Mouse (Mus musculus) forebrain, embryonic 15.5 days (tissue): ENCODE results near the gene Phactr2. TPM values are rescaled to one million over a fixed set of nuclear protein-coding genes. Genes with fewer than 3 reads are reported as not detected.
"Not testable (repeated sequence)": the region's sequence is repeated elsewhere in the genome, so short reads cannot be mapped to it uniquely, and the experiment has no call there.

Experiments
- ATAC-seq: fragments of 200-750 bp; cut with Nextera tagmentation; replicated peaks from 2 replicates; pipeline ENCODE4 v1.8.0; 2017; ENCODE audit warnings: mild to moderate bottlenecking, moderate TSS enrichment, moderate library complexity
- H3K27ac ChIP-seq: fragments of 300-500 bp; sonication (generic); replicated peaks from 2 replicates; pipeline ENCODE4 v1.5.1; 2015; ENCODE audit warnings: mild to moderate bottlenecking, inconsistent platforms
- H3K27me3 ChIP-seq: fragments of 300-500 bp; sonication (generic); 2 replicates; pipeline ENCODE4 v1.6.1; 2015; ENCODE audit warnings: inconsistent platforms
- H3K36me3 ChIP-seq: fragments of 300-500 bp; sonication (generic); 2 replicates; pipeline ENCODE4 v1.6.1; 2015; ENCODE audit warnings: mild to moderate bottlenecking, inconsistent platforms
- H3K4me1 ChIP-seq: fragments of 300-500 bp; sonication (generic); 2 replicates; pipeline ENCODE4 v1.6.1; 2015; ENCODE audit warnings: inconsistent platforms
- H3K4me2 ChIP-seq: fragments of 300-500 bp; sonication (generic); replicated peaks from 2 replicates; pipeline ENCODE4 v1.6.1; 2015; ENCODE audit warnings: mild to moderate bottlenecking, inconsistent platforms
- H3K4me3 ChIP-seq: fragments of 300-500 bp; sonication (generic); 2 replicates; pipeline ENCODE4 v1.5.1; 2015; ENCODE audit warnings: mild to moderate bottlenecking, inconsistent platforms
- H3K9ac ChIP-seq: fragments of 300-500 bp; sonication (generic); replicated peaks from 2 replicates; pipeline ENCODE4 v1.6.1; 2015; ENCODE audit warnings: mild to moderate bottlenecking, inconsistent platforms
- H3K9me3 ChIP-seq: fragments of 300-500 bp; sonication (generic); 2 replicates; pipeline ENCODE4 v1.6.1; 2016; ENCODE audit warnings: inconsistent platforms
- WGBS: fragments of 180-500 bp; shearing (Covaris S2); methylation state at CpG from one replicate; pipeline ENCODE4 v1.1.7; 2015; ENCODE audit warnings: mixed read lengths; 5-methylcytosine and 5-hydroxymethylcytosine counted together
- polyA plus RNA-seq: library from polyadenylated mRNA; unstranded; fragments of >200 nt; fragmentation: Nextera tagmentation; extraction: Ambion mirVana; gene quantifications from 2 replicates; pipeline ENCODE4 v1.2.1, GENCODE M21; 2015

Gene Phactr2
- polyA plus RNA-seq, 1 experiment from 2014 or later = 8.4 TPM

DNA sequence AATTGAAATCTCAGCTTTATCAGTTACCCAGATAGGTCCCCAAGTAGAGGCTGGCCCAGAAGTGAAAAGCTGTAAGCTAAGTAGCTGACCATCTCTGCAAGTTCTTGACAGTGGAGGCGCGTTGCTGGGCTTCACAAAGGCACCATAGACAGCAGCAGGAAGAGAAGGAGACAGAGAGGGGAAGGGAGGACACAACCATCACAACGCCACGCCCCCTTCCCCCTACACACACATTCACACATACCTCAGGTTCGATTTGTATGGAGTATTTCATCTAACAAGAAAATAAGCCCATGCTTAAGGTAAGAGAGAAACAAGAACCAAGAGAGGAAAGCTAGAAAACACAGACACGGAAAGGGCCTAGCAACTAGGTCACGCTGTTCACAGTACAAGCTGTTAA lies 909 bp upstream of the Phactr2 start:
- Histone ChIP-seq H3K4me1 (peaks cover 12% of the 10 kb centered on the region), H3K36me3 (no peaks in the 10 kb centered on the region), H3K9me3 (no peaks in the 10 kb centered on the region), H3K27ac (no peak overlapping the region), H3K27me3 (0 out of 2 replicates have a peak, but pooled peaks cover 11% of the 10 kb centered on the region), H3K9ac (no peak overlapping the region), H3K4me2 (no peak overlapping the region), H3K4me3 (no peak overlapping the region)
- ATAC-seq = 0 out of 2 replicates have a peak, but pooled peaks have one; percentile 30
- WGBS = 40% methylated on average over 7 of the region's 7 CpGs

DNA sequence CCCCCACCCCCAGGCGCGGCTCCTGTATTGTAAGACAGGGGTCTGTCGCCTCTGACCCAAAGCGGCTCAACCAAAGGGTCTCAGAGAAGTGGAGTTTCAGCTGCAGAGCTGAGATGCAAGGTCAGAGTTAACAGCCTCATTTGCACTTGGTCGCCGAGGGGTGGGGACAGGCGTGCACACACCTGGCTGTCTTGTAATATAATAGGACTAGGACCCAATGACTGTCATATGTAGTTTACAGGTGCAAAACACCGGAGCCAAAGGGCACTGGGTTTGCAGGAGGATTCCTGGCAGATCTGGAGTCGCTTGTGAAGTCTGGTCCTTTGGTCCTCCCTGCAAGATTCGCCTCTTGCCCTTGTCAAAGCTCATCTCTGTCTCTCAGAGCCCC lies 350 bp upstream of the Phactr2 start:
- H3K9ac ChIP-seq = peak overlapping the region; percentile 48
- WGBS = 8% methylated on average over 10 of the region's 10 CpGs
- H3K4me3 ChIP-seq = peak overlapping the region; percentile 57
- peaks cover 12% of the 10 kb centered on the region for H3K4me1 ChIP-seq
- no peaks in the 10 kb centered on the region for H3K9me3 ChIP-seq
- H3K27me3 ChIP-seq = 0 out of 2 replicates have a peak, but pooled peaks cover 11% of the 10 kb centered on the region
- H3K27ac ChIP-seq = no peak overlapping the region
- peak overlapping the region; percentile 100 for H3K4me2 ChIP-seq
- no peaks in the 10 kb centered on the region for H3K36me3 ChIP-seq
- peak; percentile 39 for ATAC-seq

DNA sequence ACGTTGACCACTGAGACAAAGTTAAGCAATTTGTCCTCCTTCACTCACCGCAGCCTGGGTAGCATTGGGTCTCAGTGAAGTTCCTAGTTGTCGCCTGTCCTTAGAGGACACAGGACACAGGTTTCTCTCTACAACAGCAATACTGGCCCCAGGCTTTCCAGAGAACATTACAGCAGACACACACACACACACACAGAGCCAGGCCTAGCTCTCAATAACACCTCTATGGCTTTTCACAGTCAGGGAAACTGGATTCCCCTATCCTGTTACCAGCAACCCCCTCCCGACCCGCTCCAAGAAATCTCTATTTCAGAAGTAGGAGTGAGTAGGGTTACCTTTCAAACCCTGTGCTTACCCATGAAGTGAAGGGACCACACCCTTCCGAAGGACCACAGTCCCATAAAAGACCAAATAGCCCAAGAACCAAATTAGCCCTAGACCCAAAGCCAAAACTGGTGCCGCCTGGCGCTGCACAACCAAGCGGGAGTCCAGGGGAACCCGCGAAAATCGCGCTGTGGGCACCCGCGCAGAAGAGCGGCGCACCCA lies 852 bp downstream of the Phactr2 start:
- Histone ChIP-seq H3K4me2 (peak overlapping the region; percentile 100), H3K36me3 (no peaks in the 10 kb centered on the region), H3K27me3 (0 out of 2 replicates have a peak, but pooled peaks cover 11% of the 10 kb centered on the region), H3K9me3 (no peaks in the 10 kb centered on the region), H3K27ac (no peak overlapping the region), H3K9ac (peak overlapping the region; percentile 48), H3K4me1 (peaks cover 12% of the 10 kb centered on the region), H3K4me3 (peak overlapping the region; percentile 57)
- WGBS = 15% methylated on average over 17 of the region's 17 CpGs
- no peak for ATAC-seq

DNA sequence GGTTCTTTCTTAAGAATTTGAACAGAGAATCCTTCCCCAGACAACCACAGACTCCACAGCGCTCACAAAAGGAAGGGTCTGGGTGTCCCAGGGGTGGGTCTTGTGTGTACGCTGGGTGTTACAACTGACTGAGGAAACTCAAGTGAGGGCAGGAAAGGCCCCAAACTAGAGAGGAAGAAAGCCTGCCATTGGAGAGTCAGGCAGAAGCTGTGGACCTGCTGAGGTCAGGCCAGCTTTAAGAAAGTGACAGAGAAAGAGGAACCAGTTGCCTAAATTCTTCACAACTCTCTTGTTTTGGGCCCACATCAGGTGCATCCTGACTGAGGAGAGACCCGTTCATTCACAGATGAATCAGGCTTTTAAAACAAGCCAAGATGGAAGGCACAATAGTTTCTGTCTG lies 4.0 kb downstream of the Phactr2 start:
- H3K4me3 ChIP-seq = no peak overlapping the region
- H3K27me3 ChIP-seq = 0 out of 2 replicates have a peak, but pooled peaks cover 11% of the 10 kb centered on the region
- WGBS = 85% methylated on average over 3 of the region's 3 CpGs
- H3K4me2 ChIP-seq = no peak overlapping the region
- H3K4me1 ChIP-seq = peaks cover 12% of the 10 kb centered on the region
- H3K36me3 ChIP-seq = no peaks in the 10 kb centered on the region
- H3K9me3 ChIP-seq = no peaks in the 10 kb centered on the region
- H3K9ac ChIP-seq = no peak overlapping the region
- ATAC-seq = no peak
- no peak overlapping the region for H3K27ac ChIP-seq

DNA sequence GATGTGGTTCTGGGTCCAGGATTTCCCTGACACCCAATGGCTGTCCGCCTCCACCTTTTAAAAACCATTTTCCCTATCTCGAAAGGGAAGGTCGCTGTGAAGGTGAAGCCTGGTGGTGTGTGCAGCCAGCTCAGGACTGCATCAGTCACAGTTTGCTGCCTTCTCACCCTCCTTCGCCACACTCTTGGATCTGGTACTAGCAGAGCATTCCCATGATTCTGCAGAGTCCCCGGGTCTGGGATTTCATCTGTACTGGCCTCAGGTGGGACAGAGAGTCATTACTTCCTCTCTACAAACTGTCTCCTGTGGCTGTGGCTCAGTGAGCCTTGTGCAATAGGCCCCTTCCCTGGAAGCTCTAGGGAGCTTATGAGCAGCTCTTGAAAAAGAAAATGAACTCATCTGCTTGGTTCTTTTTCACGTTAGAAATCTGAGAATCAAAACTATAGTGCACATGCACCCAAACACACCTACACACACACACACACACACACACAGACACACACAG lies 6.1 kb downstream of the Phactr2 start:
- H3K4me3 ChIP-seq, H3K4me1 ChIP-seq, ATAC-seq, H3K4me2 ChIP-seq, H3K36me3 ChIP-seq, H3K27ac ChIP-seq, H3K9ac ChIP-seq, H3K27me3 ChIP-seq, H3K9me3 ChIP-seq: not testable (repeated sequence)
- whole genome bisulfite sequencing = 89% methylated on average over 6 of the region's 6 CpGs

DNA sequence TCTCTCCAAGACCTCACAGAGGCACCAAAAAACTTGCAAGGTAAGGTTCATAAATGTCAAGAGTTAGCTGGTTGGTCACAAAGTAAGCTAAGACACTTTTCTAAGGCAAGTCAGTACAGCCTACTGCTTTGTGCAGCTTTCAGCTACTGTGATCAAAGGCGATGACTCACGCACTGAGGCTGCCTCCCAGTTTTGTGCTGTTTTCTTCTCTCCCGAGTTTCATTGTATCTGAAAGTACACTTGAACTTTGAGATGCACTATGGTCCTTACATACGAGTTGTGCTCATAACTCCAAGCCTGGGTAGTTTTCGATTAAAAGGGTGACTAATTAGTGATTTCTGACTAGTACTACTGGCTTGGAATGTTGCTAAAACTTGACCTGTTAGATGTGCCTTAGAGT lies 7.3 kb downstream of the Phactr2 start:
- Histone ChIP-seq H3K27me3 (no peaks in the 10 kb centered on the region), H3K9me3 (no peaks in the 10 kb centered on the region), H3K4me1 (no peaks in the 10 kb centered on the region), H3K9ac (no peak overlapping the region), H3K4me2 (no peak overlapping the region), H3K27ac (no peak overlapping the region), H3K4me3 (no peak overlapping the region), H3K36me3 (no peaks in the 10 kb centered on the region)
- ATAC-seq = no peak
- WGBS = 64% methylated on average over 5 of the region's 5 CpGs

DNA sequence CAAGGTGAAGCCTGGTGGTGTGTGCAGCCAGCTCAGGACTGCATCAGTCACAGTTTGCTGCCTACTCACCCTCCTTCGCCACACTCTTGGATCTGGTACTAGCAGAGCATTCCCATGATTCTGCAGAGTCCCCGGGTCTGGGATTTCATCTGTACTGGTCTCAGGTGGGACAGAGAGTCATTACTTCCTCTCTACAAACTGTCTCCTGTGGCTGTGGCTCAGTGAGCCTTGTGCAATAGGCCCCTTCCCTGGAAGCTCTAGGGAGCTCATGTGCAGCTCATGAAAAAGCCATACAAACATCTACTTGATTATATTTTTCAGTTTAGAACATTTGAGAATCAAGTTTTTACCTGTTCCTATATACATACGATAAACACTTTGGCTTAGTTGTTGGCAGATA lies 9.9 kb downstream of the Phactr2 start:
- H3K4me3 ChIP-seq, H3K4me1 ChIP-seq, H3K9ac ChIP-seq, H3K9me3 ChIP-seq, H3K36me3 ChIP-seq, H3K4me2 ChIP-seq, H3K27me3 ChIP-seq, H3K27ac ChIP-seq, ATAC-seq: not testable (repeated sequence)
- 91% methylated on average over 3 of the region's 3 CpGs for WGBS

DNA sequence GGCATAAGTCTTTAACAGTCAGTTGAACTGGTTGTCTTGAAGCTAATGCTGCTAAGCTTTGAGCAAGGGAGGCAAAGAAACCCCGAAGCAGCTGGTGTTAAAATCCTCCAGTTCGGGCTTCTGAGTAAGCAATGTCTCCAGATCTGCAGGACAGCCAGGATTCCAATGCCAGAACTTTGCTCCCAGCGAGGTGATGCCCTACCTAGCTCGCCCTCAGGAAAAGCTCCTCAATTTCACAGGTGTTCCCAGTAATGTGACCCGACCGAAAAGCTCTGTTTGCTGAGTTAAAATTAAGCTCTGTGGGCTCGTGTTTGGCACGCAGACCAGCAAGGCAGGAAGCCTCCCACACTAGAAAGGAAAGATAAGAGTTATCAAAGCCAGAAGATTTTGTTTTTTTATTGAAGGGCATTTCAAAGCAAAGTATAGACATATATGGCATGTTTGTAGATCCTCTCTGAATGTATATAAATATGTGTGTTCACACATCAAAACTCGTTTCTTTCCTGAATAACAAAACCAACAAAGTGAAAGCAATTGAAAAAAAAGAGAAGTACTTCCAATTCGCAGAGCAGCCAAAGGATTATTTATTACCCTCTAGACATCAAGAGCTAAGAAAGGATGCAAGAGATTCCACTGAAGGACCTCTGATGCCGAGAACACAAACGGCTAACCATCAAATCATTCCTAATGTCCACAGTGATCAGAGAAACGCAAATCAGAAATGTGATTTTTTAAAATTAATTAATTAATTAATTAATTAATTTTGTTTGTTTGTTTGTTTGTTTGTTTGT lies 20.8 kb downstream of the Phactr2 start:
- Histone ChIP-seq H3K9me3 (no peaks in the 10 kb centered on the region), H3K9ac (no peak overlapping the region), H3K36me3 (no peaks in the 10 kb centered on the region), H3K27ac (no peak overlapping the region), H3K27me3 (no peaks in the 10 kb centered on the region), H3K4me2 (no peak overlapping the region), H3K4me1 (no peaks in the 10 kb centered on the region), H3K4me3 (no peak overlapping the region)
- no peak for ATAC-seq
- 87% methylated on average over 13 of the region's 13 CpGs for WGBS

DNA sequence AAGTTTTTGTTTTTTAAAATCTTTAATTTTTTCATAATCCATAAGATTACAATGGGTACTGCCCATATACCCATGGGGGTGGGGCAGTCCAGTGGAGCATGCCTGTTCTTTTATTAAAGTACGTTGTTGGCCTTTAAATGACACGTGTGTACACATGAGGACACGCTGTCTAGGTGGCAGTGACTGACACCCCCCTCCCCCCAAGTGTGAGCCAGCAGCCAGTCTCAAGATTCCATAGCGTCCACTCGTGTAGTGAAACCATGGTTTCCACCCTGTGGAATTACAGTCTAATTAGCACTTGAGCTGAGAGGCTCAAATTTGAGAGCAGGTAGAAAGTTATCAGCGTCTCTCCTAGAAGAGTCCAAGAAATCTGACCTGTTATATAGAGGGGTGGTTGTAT lies 22.6 kb downstream of the Phactr2 start:
- WGBS = 70% methylated on average over 6 of the region's 6 CpGs
- Histone ChIP-seq H3K4me2 (no peak overlapping the region), H3K36me3 (no peaks in the 10 kb centered on the region), H3K9ac (no peak overlapping the region), H3K9me3 (no peaks in the 10 kb centered on the region), H3K4me3 (no peak overlapping the region), H3K4me1 (0 out of 2 replicates have a peak, but pooled peaks cover 3% of the 10 kb centered on the region), H3K27ac (no peak overlapping the region), H3K27me3 (no peaks in the 10 kb centered on the region)
- no peak for ATAC-seq

DNA sequence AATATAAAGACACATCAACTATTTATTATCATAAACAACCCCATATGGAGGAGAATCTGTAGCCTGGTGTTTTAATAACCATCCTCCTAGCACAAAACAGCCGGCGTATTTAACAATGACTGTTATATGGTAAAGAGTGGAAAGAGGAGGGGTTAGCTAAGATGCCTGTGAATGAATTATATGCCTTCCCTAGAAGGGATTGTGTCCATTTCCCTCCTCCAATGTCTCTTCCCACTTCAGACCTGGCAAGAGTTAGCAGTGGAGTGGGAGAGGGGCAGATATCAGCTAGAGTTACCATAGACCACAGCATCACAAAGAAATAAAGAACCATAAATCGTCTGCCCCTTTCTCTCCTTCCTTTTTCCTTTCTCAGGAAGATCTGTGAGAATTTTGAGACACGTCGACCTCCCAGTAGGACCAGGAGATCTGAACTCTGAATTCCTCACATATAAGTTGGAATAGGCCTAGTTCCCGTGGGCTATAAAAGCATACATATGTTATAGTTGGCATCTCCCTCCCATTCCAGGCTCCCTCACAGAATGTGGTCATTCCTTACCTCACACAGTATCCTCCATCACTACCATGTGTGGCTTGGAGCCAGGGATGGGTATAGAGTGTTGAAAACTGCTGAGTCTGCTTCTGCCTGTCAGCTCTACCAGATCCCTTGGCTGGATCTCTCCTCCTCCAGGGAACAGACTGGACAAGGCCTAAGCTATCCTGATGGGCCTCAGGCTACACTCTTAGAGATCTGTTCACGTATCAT lies 25.7 kb downstream of the Phactr2 start:
- ATAC-seq = no peak
- WGBS = 80% methylated on average over 7 of the region's 7 CpGs
- Histone ChIP-seq H3K27me3 (no peaks in the 10 kb centered on the region), H3K9ac (no peak overlapping the region), H3K9me3 (no peaks in the 10 kb centered on the region), H3K4me3 (no peak overlapping the region), H3K4me2 (no peak overlapping the region), H3K27ac (no peak overlapping the region), H3K4me1 (0 out of 2 replicates have a peak, but pooled peaks cover 6% of the 10 kb centered on the region), H3K36me3 (no peaks in the 10 kb centered on the region)

DNA sequence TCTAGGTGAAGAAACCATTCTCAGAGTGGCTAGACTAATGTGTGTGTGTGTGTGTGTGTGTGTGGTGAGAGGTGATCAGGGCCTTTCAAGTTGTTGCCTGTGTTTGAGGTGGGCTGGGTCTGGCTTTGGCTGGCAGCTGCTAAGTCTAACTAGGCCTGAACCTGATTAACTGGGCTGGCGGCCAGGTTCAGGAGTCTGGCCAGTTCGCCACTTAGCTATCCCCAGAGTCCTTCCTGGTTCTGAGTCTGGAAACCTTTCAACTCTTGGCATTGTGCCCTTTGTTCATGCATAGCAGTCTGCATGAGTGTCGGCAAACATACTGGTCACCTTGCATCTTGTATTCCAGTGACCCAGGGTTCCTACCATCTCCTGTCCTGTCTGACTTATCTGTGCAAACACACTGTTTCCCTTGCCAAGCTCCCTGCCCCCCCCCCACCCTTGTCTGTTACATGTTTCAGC lies 27.4 kb downstream of the Phactr2 start:
- no peak overlapping the region for H3K4me3 ChIP-seq
- WGBS = 44% methylated on average over 3 of the region's 3 CpGs

DNA sequence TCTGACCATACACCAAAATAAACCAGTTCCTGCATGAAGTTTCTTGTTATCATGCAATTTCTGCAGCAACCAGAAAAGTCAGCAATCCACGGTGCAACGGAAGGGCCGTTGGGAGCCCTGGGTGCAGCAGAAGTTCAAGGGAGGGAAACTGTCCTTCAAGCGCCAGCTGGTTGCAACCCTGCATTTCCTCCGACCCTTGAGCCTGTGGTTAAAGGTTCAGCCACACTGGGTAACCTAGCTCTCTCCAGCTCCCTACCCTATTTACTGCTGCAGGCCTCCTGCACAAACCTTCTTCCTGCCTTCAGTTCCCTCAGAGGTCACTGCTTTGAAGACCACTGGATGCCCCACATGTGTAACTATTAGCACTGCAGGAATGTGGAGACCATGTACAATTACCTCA lies 30.0 kb downstream of the Phactr2 start:
- Histone ChIP-seq H3K36me3 (no peaks in the 10 kb centered on the region), H3K4me1 (0 out of 2 replicates have a peak, but pooled peaks cover 6% of the 10 kb centered on the region), H3K27ac (no peak overlapping the region), H3K27me3 (no peaks in the 10 kb centered on the region), H3K9ac (no peak overlapping the region), H3K9me3 (no peaks in the 10 kb centered on the region), H3K4me3 (no peak overlapping the region), H3K4me2 (no peak overlapping the region)
- 96% methylated on average over 5 of the region's 5 CpGs for WGBS
- no peak for ATAC-seq

More for the DNA sequence above, 27.4 kb downstream of the Phactr2 start:
- Histone ChIP-seq H3K36me3 (no peaks in the 10 kb centered on the region), H3K9me3 (no peaks in the 10 kb centered on the region), H3K9ac (no peak overlapping the region), H3K4me1 (0 out of 2 replicates have a peak, but pooled peaks cover 6% of the 10 kb centered on the region), H3K27ac (no peak overlapping the region), H3K4me2 (no peak overlapping the region), H3K27me3 (no peaks in the 10 kb centered on the region)
- ATAC-seq = peak; percentile 64
